Mouse (Mus musculus): ENCODE measurements around the gene R3hcc1l. TPM values are rescaled to one million over a fixed set of nuclear protein-coding genes. Genes with fewer than 3 reads are reported as not detected.

R3hcc1l gene
- polyA plus RNA-seq, 1 experiment from 2014 or later = 23.7 TPM

DNA sequence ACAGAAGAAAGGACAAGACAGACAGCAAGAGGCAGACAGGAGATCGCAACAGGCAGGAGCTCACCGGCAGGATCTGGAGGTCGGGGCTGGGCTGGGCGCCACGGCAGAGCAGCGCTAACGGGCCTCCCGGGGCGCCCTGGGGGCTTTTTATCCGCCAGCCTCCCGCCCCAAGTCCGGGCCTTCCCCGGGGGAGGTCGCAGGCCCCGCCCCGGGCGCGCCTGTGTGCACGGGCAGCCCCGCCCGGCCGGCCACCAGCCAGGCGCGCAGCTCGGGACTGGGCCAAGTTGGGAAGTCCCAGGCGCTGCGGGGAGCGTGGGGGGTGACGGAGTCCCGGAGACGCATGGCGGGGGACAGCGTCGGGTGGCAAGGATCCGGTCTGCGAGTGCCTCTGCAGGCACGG is 94.1 kb downstream of the R3hcc1l start, which contains the start of gene Loxl4:
Gene Loxl4, minus strand, starts transcription at position 160 of the 400 bp plus-strand sequence.
- Histone ChIP-seq H3K27me3 (ENCODE audit: low read depth, poor library complexity, severe bottlenecking) (peaks cover 39% of the 10 kb centered on the region), H3K4me1 (peaks cover 10% of the 10 kb centered on the region), H3K36me3 (no peaks in the 10 kb centered on the region), H3K4me3 (peak within 1 kb of the TSS; percentile 56), H3K9me3 (replicated peaks) (no peaks in the 10 kb centered on the region), H3K27ac (replicated peaks) (peak within 1 kb of the TSS; percentile 39; the same call in 1 of the 2 replicates)
- WGBS = under 1% methylated on average over 37 of the region's 37 CpGs
- DNase-seq (ENCODE audit: low spot score) = peak; percentile 24

DNA sequence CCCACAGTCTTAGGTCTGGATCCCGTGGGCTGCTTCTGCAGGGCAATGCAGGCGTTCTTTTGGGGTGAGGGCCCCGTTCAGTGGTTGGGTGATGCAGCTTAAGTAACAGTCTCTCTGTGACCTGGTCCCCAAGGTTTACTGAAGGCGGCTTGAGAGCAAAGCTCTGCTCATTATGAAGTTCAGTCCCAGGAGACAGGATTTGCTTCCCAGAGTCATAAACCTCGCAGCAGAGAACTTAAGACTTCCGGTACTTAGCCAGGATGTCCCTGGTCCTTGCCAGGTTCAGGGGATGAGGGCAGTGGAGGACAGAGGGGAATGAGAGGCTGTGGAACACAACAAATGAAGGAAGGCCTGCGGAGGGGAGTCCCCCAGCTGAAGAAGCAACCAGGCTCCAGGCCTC is 94.6 kb downstream of the R3hcc1l start:
- no peak for DNase-seq (ENCODE audit: low spot score)
- Histone ChIP-seq H3K9me3 (replicated peaks) (no peaks in the 10 kb centered on the region), H3K36me3 (no peaks in the 10 kb centered on the region), H3K4me1 (peaks cover 10% of the 10 kb centered on the region), H3K27ac (replicated peaks) (0 out of 2 replicates have a peak overlapping the region, but pooled peaks have one; percentile 39), H3K4me3 (peak overlapping the region; percentile 56), H3K27me3 (ENCODE audit: low read depth, poor library complexity, severe bottlenecking) (peaks cover 39% of the 10 kb centered on the region)
- 27% methylated on average over 7 of the region's 7 CpGs for WGBS

DNA sequence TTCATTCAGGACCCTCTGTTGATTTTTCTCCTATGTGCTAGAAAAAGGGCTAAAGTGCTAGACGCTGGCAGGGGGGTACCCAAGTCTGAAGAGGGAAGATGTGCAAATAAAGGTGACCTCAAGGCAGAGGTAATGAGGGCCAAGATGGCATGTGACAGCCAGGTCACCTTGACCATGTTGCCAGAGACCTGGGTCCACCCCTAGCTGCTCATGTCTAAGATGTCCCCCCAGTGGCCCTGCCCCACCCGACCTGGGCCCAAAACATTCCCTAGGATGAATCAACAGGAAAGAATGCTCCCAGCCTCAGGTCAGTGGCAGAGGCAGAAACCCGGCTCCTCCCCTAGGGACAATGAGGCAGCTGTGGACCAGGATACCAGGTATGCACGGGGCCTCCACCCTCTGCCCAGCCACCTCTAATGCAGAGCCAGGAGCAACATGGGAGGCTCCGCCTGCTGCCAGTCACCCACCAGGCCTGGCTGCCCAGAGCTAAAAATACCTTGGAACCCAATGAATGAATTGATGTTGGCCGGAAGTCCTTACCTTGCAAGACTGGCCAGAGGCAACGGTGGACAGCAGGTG is 95.2 kb downstream of the R3hcc1l start:
- Histone ChIP-seq H3K27ac (replicated peaks) (no peak overlapping the region), H3K27me3 (ENCODE audit: low read depth, poor library complexity, severe bottlenecking) (peaks cover 39% of the 10 kb centered on the region), H3K4me1 (peaks cover 10% of the 10 kb centered on the region), H3K4me3 (no peak overlapping the region), H3K9me3 (replicated peaks) (no peaks in the 10 kb centered on the region), H3K36me3 (no peaks in the 10 kb centered on the region)
- WGBS = 83% methylated on average over 7 of the region's 7 CpGs
- DNase-seq (ENCODE audit: low spot score) = no peak

DNA sequence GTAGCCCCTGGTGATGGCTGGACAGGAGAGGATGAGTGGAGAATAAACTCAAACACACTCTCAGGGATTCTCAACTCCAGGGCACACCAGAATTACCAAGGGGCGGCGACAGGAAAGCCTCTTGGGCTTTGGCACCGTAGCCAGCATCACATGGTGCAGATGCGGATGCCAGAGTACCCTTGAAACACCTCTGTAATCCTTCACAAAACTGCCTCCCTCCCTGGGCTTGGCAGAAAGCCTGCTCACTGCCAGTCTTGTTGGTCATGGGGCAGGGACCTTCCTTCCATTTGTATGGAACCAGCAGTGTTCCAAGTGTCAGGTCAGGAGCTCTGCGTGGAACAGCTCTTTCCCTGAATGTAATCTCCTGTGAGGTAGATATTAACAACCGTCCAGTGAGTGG is 109.5 kb downstream of the R3hcc1l start:
- Histone ChIP-seq H3K27me3 (ENCODE audit: low read depth, poor library complexity, severe bottlenecking) (no peaks in the 10 kb centered on the region), H3K4me3 (no peak overlapping the region), H3K9me3 (replicated peaks) (no peaks in the 10 kb centered on the region), H3K4me1 (peaks cover 8% of the 10 kb centered on the region), H3K27ac (replicated peaks) (no peak overlapping the region), H3K36me3 (no peaks in the 10 kb centered on the region)
- no peak for DNase-seq (ENCODE audit: low spot score)
- 87% methylated on average over 6 of the region's 6 CpGs for WGBS

DNA sequence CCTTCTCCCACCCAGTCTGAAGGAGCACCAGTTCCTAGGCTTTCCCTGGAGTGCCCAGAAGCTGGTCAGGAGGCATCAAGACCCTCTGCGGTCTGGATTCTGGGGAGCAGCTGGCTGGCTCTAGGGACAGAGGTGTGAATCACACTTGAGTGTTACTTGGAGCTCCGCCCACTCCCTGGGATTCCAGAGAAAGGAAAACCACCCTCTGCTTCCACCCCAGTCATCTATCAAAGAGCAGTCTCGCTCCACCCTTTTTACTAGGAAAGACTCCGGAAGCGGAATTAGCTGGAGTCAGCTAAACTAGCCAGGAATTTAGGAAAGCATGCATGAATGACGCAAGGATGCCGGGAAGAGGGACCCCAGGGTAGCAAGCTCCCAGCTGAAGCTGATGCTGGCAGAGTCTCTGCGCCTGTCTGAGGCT is 113.0 kb downstream of the R3hcc1l start:
- H3K4me3 ChIP-seq = no peak overlapping the region
- H3K27ac ChIP-seq (replicated peaks) = no peak overlapping the region

DNA sequence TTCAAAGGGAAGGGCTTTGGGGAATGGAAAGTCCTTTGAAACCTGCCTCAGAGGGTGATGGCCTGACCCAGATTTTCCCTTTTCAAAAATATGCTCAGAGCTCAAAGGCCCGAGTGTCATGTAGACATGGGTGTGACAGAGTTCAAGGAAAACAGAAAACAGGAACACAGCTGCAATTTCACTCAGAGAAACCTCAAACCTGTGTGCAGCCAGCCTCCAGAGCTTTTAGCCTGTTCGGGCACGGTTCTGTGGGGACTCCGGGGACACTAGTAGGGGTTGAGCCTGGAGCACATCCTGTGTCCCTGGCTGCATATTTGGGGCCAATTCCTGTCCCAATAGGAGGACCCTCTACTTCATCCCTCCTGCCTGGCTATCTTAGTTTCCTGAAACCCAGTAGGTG is 113.7 kb downstream of the R3hcc1l start:
- no peaks in the 10 kb centered on the region for H3K36me3 ChIP-seq
- 84% methylated on average over 4 of the region's 4 CpGs for whole genome bisulfite sequencing
- H3K27me3 ChIP-seq (ENCODE audit: low read depth, poor library complexity, severe bottlenecking) = no peaks in the 10 kb centered on the region
- no peak for DNase-seq (ENCODE audit: low spot score)
- H3K4me3 ChIP-seq = no peak overlapping the region
- no peak overlapping the region for H3K27ac ChIP-seq (replicated peaks)
- H3K9me3 ChIP-seq (replicated peaks) = no peaks in the 10 kb centered on the region
- H3K4me1 ChIP-seq = peaks cover 8% of the 10 kb centered on the region

More for the DNA sequence above, 113.0 kb downstream of the R3hcc1l start:
- WGBS = 36% methylated on average over 8 of the region's 8 CpGs
- no peaks in the 10 kb centered on the region for H3K36me3 ChIP-seq
- DNase-seq (ENCODE audit: low spot score) = no peak
- no peaks in the 10 kb centered on the region for H3K9me3 ChIP-seq (replicated peaks)
- H3K27me3 ChIP-seq (ENCODE audit: low read depth, poor library complexity, severe bottlenecking) = no peaks in the 10 kb centered on the region
- H3K4me1 ChIP-seq = peaks cover 8% of the 10 kb centered on the region

DNA sequence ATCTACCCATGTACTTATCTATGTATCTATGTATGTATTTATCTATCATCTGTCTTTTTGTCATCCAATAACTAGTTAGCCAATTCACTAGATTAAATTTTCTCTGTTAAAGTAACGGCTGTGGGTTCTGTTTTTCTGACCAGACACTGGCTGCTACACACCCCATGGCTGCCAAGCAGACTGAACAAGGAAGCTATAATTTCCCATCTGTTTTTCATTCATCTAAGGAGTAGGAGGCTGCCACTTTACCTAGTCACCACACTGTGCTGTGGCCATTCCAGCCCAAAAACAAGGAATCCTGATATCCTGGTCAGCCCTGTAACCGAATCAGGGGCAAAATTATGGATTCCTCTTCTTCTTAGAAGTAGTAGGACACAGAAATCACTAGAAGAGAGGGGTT is 115.1 kb downstream of the R3hcc1l start:
- WGBS = 80% methylated on average over 2 of the region's 2 CpGs
- DNase-seq (ENCODE audit: low spot score) = no peak
- H3K4me1 ChIP-seq = peaks cover 9% of the 10 kb centered on the region
- H3K4me3 ChIP-seq = no peak overlapping the region
- H3K27ac ChIP-seq (replicated peaks) = no peak overlapping the region
- H3K27me3 ChIP-seq (ENCODE audit: low read depth, poor library complexity, severe bottlenecking) = no peaks in the 10 kb centered on the region
- no peaks in the 10 kb centered on the region for H3K9me3 ChIP-seq (replicated peaks)
- H3K36me3 ChIP-seq = no peaks in the 10 kb centered on the region

DNA sequence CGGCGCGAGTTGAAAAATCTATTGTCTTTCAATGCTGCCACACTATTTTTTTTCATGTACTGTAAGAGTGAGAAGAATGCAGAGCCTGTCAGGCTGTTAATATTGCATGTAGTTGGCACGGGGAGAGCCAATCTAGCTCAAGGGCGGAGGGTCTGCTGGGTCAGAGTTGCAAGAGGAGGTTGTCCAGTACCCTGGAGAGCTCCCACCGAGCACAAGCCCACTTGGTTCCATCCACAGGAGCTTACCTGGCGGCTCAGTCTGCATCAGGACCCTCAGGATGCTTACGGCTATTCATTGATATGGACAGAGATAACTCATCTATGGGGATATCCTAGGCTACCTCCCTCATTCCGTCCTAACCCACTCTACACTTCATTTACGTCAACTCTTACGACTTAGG is 118.1 kb downstream of the R3hcc1l start:
- 59% methylated on average over 11 of the region's 11 CpGs for WGBS
- DNase-seq (ENCODE audit: low spot score) = no peak
- Histone ChIP-seq H3K27me3 (ENCODE audit: low read depth, poor library complexity, severe bottlenecking) (no peaks in the 10 kb centered on the region), H3K36me3 (no peaks in the 10 kb centered on the region), H3K4me1 (peaks cover 12% of the 10 kb centered on the region), H3K27ac (replicated peaks) (no peak overlapping the region), H3K9me3 (replicated peaks) (no peaks in the 10 kb centered on the region), H3K4me3 (no peak overlapping the region)

DNA sequence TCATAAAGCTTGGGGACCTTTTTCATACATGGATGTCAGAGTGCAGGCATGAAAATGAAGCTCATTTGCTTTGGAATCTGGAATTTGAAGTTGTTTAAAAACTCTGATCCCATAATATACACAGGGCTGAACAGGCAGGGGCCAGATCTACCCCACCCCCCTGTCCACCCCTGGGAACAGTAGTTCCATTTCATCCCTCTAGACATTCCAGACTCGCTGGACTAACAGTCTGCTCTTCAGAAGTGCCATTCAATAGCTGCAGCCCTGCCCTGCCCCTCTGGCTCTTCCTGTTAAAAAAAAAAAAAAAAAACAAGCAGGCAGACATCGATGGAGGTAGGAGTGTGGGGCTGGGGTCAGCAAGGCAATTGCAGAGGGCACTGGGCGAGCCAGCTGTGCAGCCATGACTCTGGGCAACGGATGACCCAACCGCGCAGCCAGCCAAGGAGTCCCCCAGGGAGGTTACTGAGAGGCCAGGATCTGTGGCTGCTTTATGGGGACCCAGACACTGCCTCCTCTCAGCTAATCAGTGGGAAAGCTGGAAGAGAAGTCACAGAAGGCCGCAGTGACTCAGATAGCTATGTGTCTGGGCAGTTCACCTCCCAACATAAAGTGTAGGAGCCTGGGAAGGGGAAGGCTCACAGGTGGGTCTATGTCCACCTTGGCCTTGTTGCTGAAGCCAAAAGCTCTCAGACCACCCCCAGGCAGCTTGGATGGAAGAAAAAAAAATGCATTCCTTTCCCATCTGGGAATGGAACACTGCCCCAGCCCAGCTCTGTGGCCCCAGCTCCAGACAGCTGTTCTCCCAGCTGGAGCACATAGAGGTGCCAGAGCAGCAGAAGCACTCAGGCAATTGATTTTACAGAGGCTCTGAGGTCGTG is 120.3 kb downstream of the R3hcc1l start:
- Histone ChIP-seq H3K27me3 (ENCODE audit: low read depth, poor library complexity, severe bottlenecking) (no peaks in the 10 kb centered on the region), H3K36me3 (no peaks in the 10 kb centered on the region), H3K9me3 (replicated peaks) (no peaks in the 10 kb centered on the region), H3K27ac (replicated peaks) (no peak overlapping the region), H3K4me3 (no peak overlapping the region), H3K4me1 (peaks cover 8% of the 10 kb centered on the region)
- DNase-seq (ENCODE audit: low spot score) = no peak
- WGBS = 65% methylated on average over 8 of the region's 8 CpGs

DNA sequence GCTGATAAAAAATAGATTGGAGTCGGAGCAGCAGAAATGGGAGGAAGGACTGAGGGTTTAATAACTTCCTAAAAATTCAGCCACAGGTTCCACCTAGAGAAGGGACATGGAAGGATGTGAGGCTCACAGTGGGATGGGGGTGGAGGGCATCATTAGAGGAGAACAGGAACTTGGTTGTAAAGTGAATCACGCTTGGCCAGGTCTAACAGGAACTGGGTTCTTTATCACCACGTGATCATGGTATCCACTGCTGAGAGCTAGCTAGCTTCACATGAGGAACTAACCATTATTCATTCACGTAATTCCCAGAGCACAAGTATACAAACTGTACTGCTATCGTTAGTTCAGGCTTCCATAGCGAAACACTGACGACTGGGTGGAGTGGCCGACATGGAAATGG is 121.0 kb downstream of the R3hcc1l start:
- H3K36me3 ChIP-seq = no peaks in the 10 kb centered on the region
- WGBS = 84% methylated on average over 8 of the region's 8 CpGs
- H3K27me3 ChIP-seq (ENCODE audit: low read depth, poor library complexity, severe bottlenecking) = no peaks in the 10 kb centered on the region
- no peak overlapping the region for H3K4me3 ChIP-seq
- H3K9me3 ChIP-seq (replicated peaks) = no peaks in the 10 kb centered on the region
- H3K4me1 ChIP-seq = peaks cover 8% of the 10 kb centered on the region
- no peak for DNase-seq (ENCODE audit: low spot score)
- H3K27ac ChIP-seq (replicated peaks) = no peak overlapping the region

DNA sequence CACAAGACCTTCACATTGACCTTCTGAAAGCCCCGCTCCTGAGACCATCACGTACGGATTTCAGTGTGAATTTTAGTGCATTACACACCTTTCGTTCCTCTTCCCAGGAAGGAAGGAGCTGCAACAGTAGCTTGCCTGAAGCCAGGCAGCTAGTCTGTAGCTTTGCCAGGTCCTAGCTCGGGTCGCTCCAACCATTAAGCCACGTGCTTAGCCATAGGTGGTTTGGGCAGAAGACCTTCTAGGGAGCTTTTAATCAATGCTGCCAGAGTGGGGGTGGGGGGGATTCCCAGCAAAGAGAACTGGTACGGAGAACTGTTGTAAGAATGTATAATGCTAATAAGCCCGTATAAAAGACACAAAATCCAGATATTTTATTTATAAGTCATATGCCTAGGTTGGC is 121.7 kb downstream of the R3hcc1l start:
- WGBS = 86% methylated on average over 9 of the region's 9 CpGs
- H3K27ac ChIP-seq (replicated peaks) = no peak overlapping the region
- peaks cover 8% of the 10 kb centered on the region for H3K4me1 ChIP-seq
- peak; percentile 9 for DNase-seq (ENCODE audit: low spot score)
- H3K27me3 ChIP-seq (ENCODE audit: low read depth, poor library complexity, severe bottlenecking) = no peaks in the 10 kb centered on the region
- H3K9me3 ChIP-seq (replicated peaks) = no peaks in the 10 kb centered on the region; the same call in 1 of the 2 replicates
- no peak overlapping the region for H3K4me3 ChIP-seq
- no peaks in the 10 kb centered on the region for H3K36me3 ChIP-seq
